Mouse (Mus musculus): Measurements from ENCODE around the gene Vmn1r173. TPM values are rescaled to one million over a fixed set of nuclear protein-coding genes. Genes with fewer than 3 reads are reported as not detected.

Gene Vmn1r173
- not detected in 2 replicates for polyA plus RNA-seq (2012; ENCODE audit: low replicate concordance)

GRCm38 (mm10) chr7:23700403-23700802 is at the start of gene Vmn1r173:
Gene Vmn1r173, plus strand, starts transcription at chr7:23700703.

GRCm38 (mm10) chr7:23658016-23658415 is 42.5 kb upstream of the Vmn1r173 start, which contains the start of gene Vmn1r172:
Gene Vmn1r172, plus strand, starts transcription at chr7:23658316.

GRCm38 (mm10) chr7:23751970-23752369 is 51.5 kb downstream of the Vmn1r173 start, which contains the start of gene Vmn1r174:
Gene Vmn1r174, plus strand, starts transcription at chr7:23752270.

Other genes with a start within 250 kb of the Vmn1r173 start
- not detected in 2 replicates for gene Vmn1r167, start 193.5 kb upstream of the Vmn1r173 start, polyA plus RNA-seq (2012; ENCODE audit: low replicate concordance)
- gene Vmn1r168, start 161.0 kb upstream of the Vmn1r173 start, polyA plus RNA-seq (2012; ENCODE audit: low replicate concordance), result not detected in 2 replicates
- gene Vmn1r169, start 125.2 kb upstream of the Vmn1r173 start, polyA plus RNA-seq (2012; ENCODE audit: low replicate concordance), result not detected in 2 replicates
- not detected in 2 replicates for gene Vmn1r170, start 94.5 kb upstream of the Vmn1r173 start, polyA plus RNA-seq (2012; ENCODE audit: low replicate concordance)
- gene Vmn1r171, start 70.0 kb upstream of the Vmn1r173 start, polyA plus RNA-seq (2012; ENCODE audit: low replicate concordance), result not detected in 2 replicates
- gene Vmn1r172, start 42.4 kb upstream of the Vmn1r173 start, polyA plus RNA-seq (2012; ENCODE audit: low replicate concordance), result 0.01 TPM in 1 of 2 replicates, not detected in the other
- not detected in 2 replicates for gene Vmn1r174, start 51.6 kb downstream of the Vmn1r173 start, polyA plus RNA-seq (2012; ENCODE audit: low replicate concordance)
- not detected in 2 replicates for gene Vmn1r175, start 109.9 kb downstream of the Vmn1r173 start, polyA plus RNA-seq (2012; ENCODE audit: low replicate concordance)
- gene Vmn1r176, start 136.7 kb downstream of the Vmn1r173 start, polyA plus RNA-seq (2012; ENCODE audit: low replicate concordance), result not detected in 2 replicates
- not detected in 2 replicates for gene Vmn1r177, start 165.7 kb downstream of the Vmn1r173 start, polyA plus RNA-seq (2012; ENCODE audit: low replicate concordance)
- not detected in 2 replicates for gene Vmn1r178, start 191.3 kb downstream of the Vmn1r173 start, polyA plus RNA-seq (2012; ENCODE audit: low replicate concordance)
- not detected in 2 replicates for gene Vmn1r179, start 226.3 kb downstream of the Vmn1r173 start, polyA plus RNA-seq (2012; ENCODE audit: low replicate concordance)
- gene Vmn1r180, start 249.9 kb downstream of the Vmn1r173 start, polyA plus RNA-seq (2012; ENCODE audit: low replicate concordance), result not detected in 2 replicates

Measured in hematopoietic multipotent progenitor cell, adult 10-12 weeks (in vitro differentiated cells).